Mouse (Mus musculus) c-Kit-negative CD71-positive TER-119-positive erythroid progenitor cells, embryonic 14.5 days (primary cell): ENCODE results near the gene Lgr6.

Source experiments
- DNase-seq: peaks from one replicate; pipeline ENCODE4 v3.0.0-alpha.2; 2013; ENCODE audit warnings: low read depth, low spot score

Lgr6 gene

GRCm38 (mm10) chr1:135105124-135105523 is at the start of gene Lgr6:
Gene Lgr6, minus strand, starts transcription at chr1:135105276.
- DNase-seq, result no peak

- peak; percentile 57 for DNase-seq
These were observed 49.4 kb upstream of the Lgr6 start for GRCm38 (mm10) chr1:135154411-135154959.

GRCm38 (mm10) chr1:135154011-135154410 is 48.9 kb upstream of the Lgr6 start:
- DNase-seq, result no peak

GRCm38 (mm10) chr1:135148996-135149395 is 43.9 kb upstream of the Lgr6 start:
- DNase-seq, result no peak

- DNase-seq, result no peak
These were observed 43.4 kb upstream of the Lgr6 start for GRCm38 (mm10) chr1:135148476-135148875.

GRCm38 (mm10) chr1:135147702-135148058 is 42.6 kb upstream of the Lgr6 start:
- DNase-seq, result no peak

GRCm38 (mm10) chr1:135146946-135147701 is 42.0 kb upstream of the Lgr6 start:
- DNase-seq, result no peak

GRCm38 (mm10) chr1:135146077-135146945 is 41.2 kb upstream of the Lgr6 start, which contains the start of gene Arl8a:
Gene Arl8a, plus strand, starts transcription at chr1:135146824.
- peak; percentile 61 for DNase-seq

GRCm38 (mm10) chr1:135143940-135144339 is 38.9 kb upstream of the Lgr6 start:
- DNase-seq, result no peak

- DNase-seq, result no peak
These were observed 37.4 kb upstream of the Lgr6 start for GRCm38 (mm10) chr1:135142452-135142851.

GRCm38 (mm10) chr1:135139906-135140305 is 34.8 kb upstream of the Lgr6 start:
- DNase-seq, result no peak

GRCm38 (mm10) chr1:135136500-135136899 is 31.4 kb upstream of the Lgr6 start:
- DNase-seq, result peak; percentile 68

- no peak for DNase-seq
These were observed 30.2 kb upstream of the Lgr6 start for GRCm38 (mm10) chr1:135135111-135135787.

- no peak for DNase-seq
These were observed 28.8 kb upstream of the Lgr6 start for GRCm38 (mm10) chr1:135133678-135134435.

GRCm38 (mm10) chr1:135132893-135133369 is 27.9 kb upstream of the Lgr6 start:
- no peak for DNase-seq

- no peak for DNase-seq
These were observed 27.4 kb upstream of the Lgr6 start, which contains the start of gene Ptpn7 for GRCm38 (mm10) chr1:135132473-135132872. Gene Ptpn7, plus strand, starts transcription at chr1:135132700.

- DNase-seq, result no peak
These were observed 26.5 kb upstream of the Lgr6 start for GRCm38 (mm10) chr1:135131560-135131959.

- no peak for DNase-seq
These were observed 26.0 kb upstream of the Lgr6 start for GRCm38 (mm10) chr1:135131034-135131433.

GRCm38 (mm10) chr1:135130376-135131018 is 25.4 kb upstream of the Lgr6 start:
- no peak for DNase-seq

- DNase-seq, result no peak
These were observed 24.6 kb upstream of the Lgr6 start for GRCm38 (mm10) chr1:135129543-135130183.
